Mouse (Mus musculus) left cerebral cortex, adult 2 months (tissue): ENCODE results near the gene Akap13. TPM values are rescaled to one million over a fixed set of nuclear protein-coding genes. Genes with fewer than 3 reads are reported as not detected.

Source experiments
- DNase-seq, 2 experiments: peaks; one replicate each; pipeline ENCODE4 v3.0.0; 2021 to 2022; ENCODE audit warnings: low spot score in 2 of 2, mixed read lengths in 1 of 2; ENCODE audit errors: extremely low spot score in 1 of 2
- H3K27ac ChIP-seq: fragments of 200-600 bp; 2 replicates; pipeline ENCODE4 v1.8.1; 2022
- H3K4me3 ChIP-seq: fragments of 200-600 bp; 2 replicates; pipeline ENCODE4 v1.8.1; 2022
- CTCF ChIP-seq: fragments of 200-600 bp; IDR thresholded peaks from 2 replicates; pipeline ENCODE4 v1.8.1; 2022; ENCODE audit warnings: antibody characterized with exemption, mild to moderate bottlenecking, moderate library complexity
- intact Hi-C: fragments of 180-260 bp; cut with DNase I; formaldehyde crosslinking; loops from one replicate; pipeline ENCODE4 v1.15.1; 2025
- total RNA-seq, 2 experiments: library from RNA; stranded (reverse); gene quantifications; 2 replicates each; pipeline ENCODE4 v1.2.3; 2021

Gene Akap13
- total RNA-seq, 2 experiments from 2014 or later = 26.8 to 28.7 TPM

GRCm38 (mm10) chr7:75638769-75639168 lies 183.4 kb downstream of the Akap13 start:
- no peak for DNase-seq
- intact Hi-C loops = loop anchor here (5.0 kb wide), 1 partner anchor 74 kb away; no protein-coding TSS in a partner anchor
- no peak overlapping the region for H3K27ac ChIP-seq
- H3K4me3 ChIP-seq = no peak overlapping the region
- TF ChIP-seq CTCF = no peak

DNA sequence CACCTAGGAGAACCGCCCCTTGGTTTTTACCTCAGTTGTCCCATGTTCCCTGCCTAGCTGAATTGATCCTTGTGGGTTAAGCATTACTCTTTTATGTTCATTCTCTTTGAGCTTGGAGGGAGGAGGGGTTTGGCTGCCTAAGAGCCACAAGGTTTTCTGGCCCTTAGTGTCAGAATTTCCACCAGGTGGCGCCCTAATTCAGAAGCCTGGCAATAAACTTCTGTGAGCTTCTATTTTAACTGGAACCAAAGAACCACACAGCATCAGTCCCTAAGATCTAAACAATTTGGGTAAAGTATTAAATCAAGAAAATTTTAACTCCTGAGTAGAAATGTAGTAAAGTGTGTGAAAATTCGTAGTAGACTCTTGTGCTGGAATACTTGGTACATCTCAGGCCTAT lies 184.2 kb downstream of the Akap13 start:
- peak; percentile 88 for TF ChIP-seq CTCF
- Histone ChIP-seq H3K27ac (no peak overlapping the region; the same call in 1 of the 2 replicates), H3K4me3 (no peak overlapping the region)
- intact Hi-C loops = loop anchor here (5.0 kb wide), 1 partner anchor 73 kb away; no protein-coding TSS in a partner anchor
- DNase-seq = peak; percentile 60 to 77

DNA sequence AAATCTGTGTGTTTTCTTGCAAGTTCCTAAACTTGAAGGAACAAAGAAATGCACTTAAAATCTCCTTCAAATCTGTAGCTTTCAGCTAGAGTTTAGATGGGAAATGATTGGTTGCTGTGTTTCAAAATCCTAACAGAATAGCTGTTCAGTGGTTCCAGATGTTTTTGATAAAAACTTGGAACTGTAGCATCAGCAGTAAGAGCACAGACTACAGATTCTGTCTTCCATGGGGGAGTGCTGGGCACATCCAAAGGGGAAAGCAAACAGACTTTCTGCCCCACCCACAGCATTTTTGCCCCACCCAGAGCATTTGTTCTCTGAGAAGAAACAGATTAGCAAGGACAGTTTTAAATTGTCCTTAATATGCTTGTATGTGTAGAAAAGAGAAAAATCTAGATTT lies 184.7 kb downstream of the Akap13 start:
- no peak for DNase-seq
- H3K4me3 ChIP-seq = no peak overlapping the region
- H3K27ac ChIP-seq = no peak overlapping the region; the same call in 1 of the 2 replicates
- intact Hi-C loops = loop anchor here (2.0 kb wide), 1 partner anchor 241 kb away; no protein-coding TSS in a partner anchor
- no peak for TF ChIP-seq CTCF

DNA sequence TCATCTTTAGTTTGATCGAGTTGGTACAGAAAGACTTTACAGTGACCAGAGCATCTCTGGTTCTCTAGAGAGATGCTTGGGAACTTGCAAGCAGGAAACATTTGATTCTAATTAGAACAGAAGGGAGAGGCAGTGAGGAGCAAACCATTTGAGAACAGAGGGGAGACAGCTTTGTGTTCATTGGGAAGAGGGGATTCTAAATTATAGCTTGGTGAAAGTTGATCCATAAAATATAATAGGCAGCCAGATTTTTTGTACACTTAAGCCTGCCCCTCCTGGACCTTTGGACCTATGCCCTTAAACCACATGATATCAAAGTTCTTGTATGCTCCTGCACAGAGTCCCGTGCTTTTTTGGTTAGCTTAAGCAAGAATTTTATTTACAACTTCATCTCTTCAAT lies 185.3 kb downstream of the Akap13 start:
- intact Hi-C loops = loop anchor here (2.0 kb wide), 1 partner anchor 240 kb away; no protein-coding TSS in a partner anchor
- no peak for TF ChIP-seq CTCF
- DNase-seq = no peak
- Histone ChIP-seq H3K4me3 (no peak overlapping the region), H3K27ac (no peak overlapping the region; the same call in 1 of the 2 replicates)

GRCm38 (mm10) chr7:75641415-75642177 lies 186.3 kb downstream of the Akap13 start:
- TF ChIP-seq CTCF = no peak
- intact Hi-C loops = loop anchor here (2.0 kb wide), 1 partner anchor 239 kb away; no protein-coding TSS in a partner anchor
- H3K4me3 ChIP-seq = no peak overlapping the region
- peak overlapping the region; percentile 36; the same call in 1 of the 2 replicates for H3K27ac ChIP-seq
- no peak for DNase-seq

DNA sequence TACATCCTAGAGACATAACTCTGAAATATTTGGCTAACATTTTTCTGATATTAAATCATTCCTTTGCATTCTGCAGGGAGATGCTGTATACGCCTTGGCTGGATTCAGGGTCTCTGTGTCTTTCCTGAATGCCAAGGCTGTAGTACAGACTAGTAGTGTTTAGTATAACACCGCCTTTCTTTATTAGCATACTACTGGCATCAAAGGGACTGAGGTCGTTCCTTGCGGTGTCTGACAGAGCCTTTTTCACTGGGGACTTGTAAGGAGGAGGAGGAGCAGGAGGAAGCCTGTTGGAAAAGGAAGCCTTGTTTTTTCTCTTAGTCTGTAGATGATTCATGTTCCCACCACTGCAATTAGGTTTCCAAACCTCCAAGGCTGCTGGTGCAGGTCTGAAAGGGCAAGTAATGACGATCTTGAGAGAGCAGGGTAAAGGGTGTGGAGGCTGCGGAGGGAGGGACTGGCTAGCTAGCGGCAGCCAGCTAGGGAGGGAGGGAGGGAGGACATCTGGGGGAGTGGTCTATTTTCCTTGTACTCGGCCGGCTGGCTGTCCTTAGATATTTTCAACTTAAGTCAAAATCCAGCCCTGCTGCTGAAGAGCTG lies 186.9 kb downstream of the Akap13 start:
- intact Hi-C loops = no loop called here
- Histone ChIP-seq H3K4me3 (peak overlapping the region; percentile 41), H3K27ac (peak overlapping the region; percentile 36; the same call in 1 of the 2 replicates)
- peak; percentile 16 to 26 for DNase-seq
- no peak for TF ChIP-seq CTCF

- peak overlapping the region; percentile 41 for H3K4me3 ChIP-seq
- intact Hi-C loops = no loop called here
- no peak for DNase-seq
- no peak for TF ChIP-seq CTCF
- H3K27ac ChIP-seq = no peak overlapping the region; the same call in 1 of the 2 replicates
These were observed 187.7 kb downstream of the Akap13 start for GRCm38 (mm10) chr7:75642846-75643563.

- TF ChIP-seq CTCF = no peak
- intact Hi-C loops = no loop called here
- Histone ChIP-seq H3K27ac (no peak overlapping the region), H3K4me3 (peak overlapping the region; percentile 17; the same call in 1 of the 2 replicates)
- no peak for DNase-seq
These were observed 188.7 kb downstream of the Akap13 start for GRCm38 (mm10) chr7:75643986-75644385.

GRCm38 (mm10) chr7:75644585-75644984 lies 189.3 kb downstream of the Akap13 start:
- DNase-seq = no peak
- intact Hi-C loops = no loop called here
- Histone ChIP-seq H3K4me3 (no peak overlapping the region), H3K27ac (no peak overlapping the region)
- TF ChIP-seq CTCF = no peak

- no peak for DNase-seq
- no peak overlapping the region for H3K4me3 ChIP-seq
- intact Hi-C loops = no loop called here
- TF ChIP-seq CTCF = no peak
- H3K27ac ChIP-seq = no peak overlapping the region
These were observed 190.0 kb downstream of the Akap13 start for GRCm38 (mm10) chr7:75645156-75645933.

DNA sequence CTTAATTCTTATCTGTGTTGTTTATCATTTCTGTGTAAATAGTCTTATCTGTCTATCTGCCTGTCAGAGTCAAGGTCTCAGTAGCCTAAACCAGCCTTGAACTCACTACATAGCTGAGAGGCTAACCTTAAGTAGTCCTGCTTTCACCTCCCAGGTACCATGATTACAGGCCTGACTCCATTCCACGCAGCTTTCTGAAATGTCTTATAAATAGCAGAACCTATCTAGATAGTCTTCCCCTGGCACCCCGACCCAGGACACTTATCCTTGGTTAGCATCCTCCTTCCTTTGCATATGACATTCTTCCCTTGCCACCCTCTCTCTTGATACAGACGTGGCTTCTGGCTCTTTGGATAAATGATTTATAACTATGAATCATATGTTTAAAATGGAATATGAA lies 192.7 kb downstream of the Akap13 start:
- no peak overlapping the region for H3K4me3 ChIP-seq
- intact Hi-C loops = no loop called here
- no peak for DNase-seq
- TF ChIP-seq CTCF = no peak
- H3K27ac ChIP-seq = no peak overlapping the region
